Mouse (Mus musculus) left cerebral cortex, postnatal 14 days (tissue): ENCODE data around the gene Agt. TPM values are rescaled to one million over a fixed set of nuclear protein-coding genes. Genes with fewer than 3 reads are reported as not detected.

Experiments used
- DNase-seq, 2 experiments: peaks; one replicate each; pipeline ENCODE4 v3.0.0; 2021 to 2022; ENCODE audit warnings: low spot score in 2 of 2, mixed read lengths in 1 of 2
- intact Hi-C: fragments of 180-260 bp; cut with DNase I; formaldehyde crosslinking; loops from one replicate; pipeline ENCODE4 v1.15.1; 2025
- total RNA-seq, 2 experiments: library from RNA; stranded (reverse); gene quantifications; 2 replicates each; pipeline ENCODE4 v1.2.3; 2021

The Agt gene
- total RNA-seq, 2 experiments from 2014 or later, result 13.3 to 20.7 TPM

GRCm38 (mm10) chr8:124557476-124557875 is 12.0 kb downstream of the Agt start:
- no peak for DNase-seq
- intact Hi-C loops, result no loop called here

- intact Hi-C loops, result no loop called here
- DNase-seq, result peak; percentile 51 to 79
Measured at GRCm38 (mm10) chr8:124556658-124557057, 12.8 kb downstream of the Agt start.

- DNase-seq, result no peak
- intact Hi-C loops, result no loop called here
Measured at GRCm38 (mm10) chr8:124556164-124556563, 13.3 kb downstream of the Agt start.

GRCm38 (mm10) chr8:124555113-124555750 is 14.3 kb downstream of the Agt start:
- intact Hi-C loops, result no loop called here
- DNase-seq, result no peak

- peak; percentile 60 to 64 for DNase-seq
- intact Hi-C loops, result no loop called here
Measured at GRCm38 (mm10) chr8:124551011-124551661, 18.4 kb downstream of the Agt start.

GRCm38 (mm10) chr8:124548187-124548586 is 21.3 kb downstream of the Agt start:
- intact Hi-C loops, result no loop called here
- DNase-seq, result no peak

GRCm38 (mm10) chr8:124547269-124547668 is 22.2 kb downstream of the Agt start:
- intact Hi-C loops, result no loop called here
- no peak for DNase-seq

- DNase-seq, result no peak
- intact Hi-C loops, result no loop called here
Measured at GRCm38 (mm10) chr8:124546815-124547214, 22.7 kb downstream of the Agt start.

GRCm38 (mm10) chr8:124546371-124546770 is 23.1 kb downstream of the Agt start:
- intact Hi-C loops, result no loop called here

GRCm38 (mm10) chr8:124543272-124543671 is 26.2 kb downstream of the Agt start:
- no peak for DNase-seq
- intact Hi-C loops, result no loop called here

More at GRCm38 (mm10) chr8:124546371-124546770, 23.1 kb downstream of the Agt start:
- no peak for DNase-seq

GRCm38 (mm10) chr8:124542001-124542400 is 27.5 kb downstream of the Agt start:
- intact Hi-C loops, result no loop called here
- no peak for DNase-seq

- intact Hi-C loops, result no loop called here
- DNase-seq, result no peak
Measured at GRCm38 (mm10) chr8:124540906-124541305, 28.6 kb downstream of the Agt start.

- intact Hi-C loops, result no loop called here
- DNase-seq, result no peak
Measured at GRCm38 (mm10) chr8:124535451-124535850, 34.1 kb downstream of the Agt start.

GRCm38 (mm10) chr8:124532626-124533025 is 36.9 kb downstream of the Agt start:
- no peak for DNase-seq
- intact Hi-C loops, result no loop called here

- no peak for DNase-seq
- intact Hi-C loops, result no loop called here
Measured at GRCm38 (mm10) chr8:124530996-124531395, 38.5 kb downstream of the Agt start.

GRCm38 (mm10) chr8:124530556-124530955 is 39.0 kb downstream of the Agt start:
- intact Hi-C loops, result no loop called here
- DNase-seq, result peak in 1 of 2 experiments; percentile 26

GRCm38 (mm10) chr8:124530076-124530475 is 39.4 kb downstream of the Agt start:
- intact Hi-C loops, result no loop called here
- no peak for DNase-seq

GRCm38 (mm10) chr8:124526261-124526660 is 43.2 kb downstream of the Agt start:
- DNase-seq, result no peak
- intact Hi-C loops, result no loop called here

- intact Hi-C loops, result loop anchor here (5.0 kb wide), 1 partner anchor 90 kb away; no protein-coding TSS in a partner anchor
- DNase-seq, result no peak
Measured at GRCm38 (mm10) chr8:124521946-124522345, 47.6 kb downstream of the Agt start.

GRCm38 (mm10) chr8:124520249-124521080 is 49.0 kb downstream of the Agt start, which contains the start of gene Cog2:
Gene Cog2 (plus strand): TSS chr8:124520767.
- peak; percentile 94 for DNase-seq
- intact Hi-C loops, result loop anchor here (5.0 kb wide), 1 partner anchor 88 kb away; no protein-coding TSS in a partner anchor
